Mouse (Mus musculus): ENCODE data around the gene Ak9.

GRCm38 (mm10) chr10:41472962-41473481, 169.2 kb downstream of the Ak9 start:
- TF ChIP-seq CTCF (IDR thresholded peaks at IDR 0.05; ENCODE audit: control insufficient read depth, insufficient read depth, insufficient read length), result no peak
- TF ChIP-seq MAX (IDR thresholded peaks at IDR 0.05), result no peak
- no peak for TF ChIP-seq USF1 (IDR thresholded peaks at IDR 0.05; ENCODE audit: low read depth)
- TF ChIP-seq CEBPB (IDR thresholded peaks at IDR 0.05; ENCODE audit: low read depth), result no peak

All from C2C12 (cell line).